Mouse (Mus musculus) intestine, embryonic 16.5 days (tissue): ENCODE results near the gene Sh3pxd2a. TPM values are rescaled to one million over a fixed set of nuclear protein-coding genes. Genes with fewer than 3 reads are reported as not detected.
A peak's percentile ranks its signal among the peaks of the same experiment; 100 is the strongest.

Experiments used
- ATAC-seq: fragments of 200-750 bp; cut with Nextera tagmentation; 2 replicates; pipeline ENCODE4 v1.8.0; 2017; ENCODE audit warnings: moderate TSS enrichment, moderate library complexity
- H3K27ac ChIP-seq: fragments of 300-500 bp; sonication (generic); 2 replicates; pipeline ENCODE4 v1.5.1; 2014; ENCODE audit warnings: mild to moderate bottlenecking, low read length
- H3K27me3 ChIP-seq: fragments of 300-500 bp; sonication (generic); replicated peaks from 2 replicates; pipeline ENCODE4 v1.6.1; 2014; ENCODE audit warnings: low read length, control low read depth, mixed read lengths; ENCODE audit not compliant: control insufficient read depth, insufficient read depth
- H3K36me3 ChIP-seq: fragments of 300-500 bp; sonication (generic); 2 replicates; pipeline ENCODE4 v1.6.1; 2014; ENCODE audit warnings: low read length, control low read depth; ENCODE audit not compliant: control insufficient read depth, insufficient read depth
- H3K4me1 ChIP-seq: fragments of 300-500 bp; sonication (generic); 2 replicates; pipeline ENCODE4 v1.6.1; 2014; ENCODE audit warnings: low read length, control low read depth, mixed read lengths; ENCODE audit not compliant: control insufficient read depth, insufficient read depth
- H3K4me2 ChIP-seq: fragments of 300-500 bp; sonication (generic); 2 replicates; pipeline ENCODE4 v1.6.1; 2014; ENCODE audit warnings: low read depth, low read length, control low read depth
- H3K4me3 ChIP-seq: fragments of 300-500 bp; sonication (generic); 2 replicates; pipeline ENCODE4 v1.5.1; 2014; ENCODE audit warnings: mild to moderate bottlenecking, low read length
- H3K9ac ChIP-seq: fragments of 300-500 bp; sonication (generic); 2 replicates; pipeline ENCODE4 v1.6.1; 2014; ENCODE audit warnings: low read depth, low read length
- H3K9me3 ChIP-seq: fragments of 300-500 bp; sonication (generic); 2 replicates; pipeline ENCODE4 v1.6.1; 2016; ENCODE audit warnings: low read length, control low read depth; ENCODE audit not compliant: control insufficient read depth
- WGBS: fragments of 180-500 bp; shearing (Covaris S2); extraction: QIAGEN DNeasy Blood & Tissue Kit; methylation state at CpG from one replicate; pipeline ENCODE4 v1.1.7; 2014; 5-methylcytosine and 5-hydroxymethylcytosine counted together
- polyA plus RNA-seq: library from polyadenylated mRNA; unstranded; fragments of >200 nt; fragmentation: Nextera tagmentation; extraction: Ambion mirVana; gene quantifications from 2 replicates; pipeline ENCODE4 v1.2.1, GENCODE M21; 2015

The Sh3pxd2a gene
- polyA plus RNA-seq, 1 experiment from 2014 or later: 3.0 TPM

- Histone ChIP-seq H3K36me3 (no peaks in the 10 kb centered on the region), H3K9me3 (peaks cover 4% of the 10 kb centered on the region; the same call in 1 of the 2 replicates), H3K4me3 (no peak overlapping the region), H3K9ac (no peak overlapping the region), H3K4me2 (no peak overlapping the region), H3K4me1 (peaks cover 51% of the 10 kb centered on the region), H3K27ac (peak overlapping the region; percentile 23; the same call in 1 of the 2 replicates), H3K27me3 (no peaks in the 10 kb centered on the region)
- 87% methylated on average over 3 of the region's 3 CpGs for WGBS
- ATAC-seq: no peak
Measured at GRCm38 (mm10) chr19:47461838-47462237, 2.4 kb downstream of the Sh3pxd2a start.

- no peak for ATAC-seq
- Histone ChIP-seq H3K27me3 (no peaks in the 10 kb centered on the region), H3K36me3 (no peaks in the 10 kb centered on the region), H3K27ac (peak overlapping the region; percentile 61), H3K9ac (no peak overlapping the region), H3K9me3 (peaks cover 4% of the 10 kb centered on the region; the same call in 1 of the 2 replicates), H3K4me3 (no peak overlapping the region), H3K4me2 (no peak overlapping the region), H3K4me1 (peaks cover 55% of the 10 kb centered on the region)
- 71% methylated on average over 9 of the region's 9 CpGs for WGBS
Measured at GRCm38 (mm10) chr19:47461386-47461785, 2.8 kb downstream of the Sh3pxd2a start.

- peak overlapping the region; percentile 16 for H3K4me3 ChIP-seq
- peaks cover 64% of the 10 kb centered on the region for H3K4me1 ChIP-seq
- ATAC-seq: no peak
- H3K4me2 ChIP-seq: 0 out of 2 replicates have a peak overlapping the region, but pooled peaks have one; percentile 16
- peaks cover 4% of the 10 kb centered on the region; the same call in 1 of the 2 replicates for H3K9me3 ChIP-seq
- no peaks in the 10 kb centered on the region for H3K36me3 ChIP-seq
- 38% methylated on average over 19 of the region's 19 CpGs for WGBS
- peak overlapping the region; percentile 29; the same call in 1 of the 2 replicates for H3K9ac ChIP-seq
- peak overlapping the region; percentile 61 for H3K27ac ChIP-seq
- H3K27me3 ChIP-seq: no peaks in the 10 kb centered on the region
Measured at GRCm38 (mm10) chr19:47460120-47460960, 3.9 kb downstream of the Sh3pxd2a start.

- Histone ChIP-seq H3K4me2 (no peak overlapping the region), H3K4me1 (peaks cover 71% of the 10 kb centered on the region), H3K9ac (0 out of 2 replicates have a peak overlapping the region, but pooled peaks have one; percentile 1), H3K27me3 (no peaks in the 10 kb centered on the region), H3K27ac (no peak overlapping the region), H3K9me3 (peaks cover 4% of the 10 kb centered on the region; the same call in 1 of the 2 replicates), H3K4me3 (no peak overlapping the region), H3K36me3 (no peaks in the 10 kb centered on the region)
- ATAC-seq: no peak
- WGBS: 91% methylated on average over 5 of the region's 5 CpGs
Measured at GRCm38 (mm10) chr19:47459214-47459613, 5.0 kb downstream of the Sh3pxd2a start.

- Histone ChIP-seq H3K9me3 (peaks cover 4% of the 10 kb centered on the region; the same call in 1 of the 2 replicates), H3K27me3 (no peaks in the 10 kb centered on the region), H3K4me1 (peaks cover 77% of the 10 kb centered on the region), H3K36me3 (no peaks in the 10 kb centered on the region), H3K27ac (no peak overlapping the region; the same call in 1 of the 2 replicates), H3K4me2 (no peak overlapping the region), H3K9ac (no peak overlapping the region), H3K4me3 (no peak overlapping the region)
- 65% methylated on average over 17 of the region's 17 CpGs for WGBS
- ATAC-seq: no peak
Measured at GRCm38 (mm10) chr19:47458504-47459161, 5.6 kb downstream of the Sh3pxd2a start.

- H3K4me3 ChIP-seq: no peak overlapping the region
- ATAC-seq: no peak
- 58% methylated on average over 13 of the region's 13 CpGs for WGBS
- peaks cover 75% of the 10 kb centered on the region for H3K4me1 ChIP-seq
- H3K27ac ChIP-seq: no peak overlapping the region; the same call in 1 of the 2 replicates
- peaks cover 4% of the 10 kb centered on the region; the same call in 1 of the 2 replicates for H3K9me3 ChIP-seq
- H3K9ac ChIP-seq: 0 out of 2 replicates have a peak overlapping the region, but pooled peaks have one; percentile 4
- H3K36me3 ChIP-seq: no peaks in the 10 kb centered on the region
- H3K27me3 ChIP-seq: no peaks in the 10 kb centered on the region
- no peak overlapping the region for H3K4me2 ChIP-seq
Measured at GRCm38 (mm10) chr19:47457711-47458503, 6.3 kb downstream of the Sh3pxd2a start.

- H3K4me3 ChIP-seq: peak overlapping the region; percentile 38
- no peaks in the 10 kb centered on the region for H3K9me3 ChIP-seq
- peak overlapping the region; percentile 93 for H3K27ac ChIP-seq
- no peaks in the 10 kb centered on the region for H3K36me3 ChIP-seq
- no peaks in the 10 kb centered on the region for H3K27me3 ChIP-seq
- 46% methylated on average over 6 of the region's 6 CpGs for WGBS
- no peak for ATAC-seq
- H3K9ac ChIP-seq: peak overlapping the region; percentile 56; the same call in 1 of the 2 replicates
- H3K4me2 ChIP-seq: peak overlapping the region; percentile 45
- H3K4me1 ChIP-seq: peaks cover 76% of the 10 kb centered on the region
Measured at GRCm38 (mm10) chr19:47456021-47456420, 8.2 kb downstream of the Sh3pxd2a start.

- Histone ChIP-seq H3K4me2 (peak overlapping the region; percentile 45), H3K4me1 (peaks cover 76% of the 10 kb centered on the region), H3K27me3 (no peaks in the 10 kb centered on the region), H3K4me3 (peak overlapping the region; percentile 38), H3K27ac (peak overlapping the region; percentile 93), H3K9me3 (no peaks in the 10 kb centered on the region), H3K36me3 (no peaks in the 10 kb centered on the region), H3K9ac (peak overlapping the region; percentile 56)
- peak; percentile 82 for ATAC-seq
- 51% methylated on average over 15 of the region's 15 CpGs for WGBS
Measured at GRCm38 (mm10) chr19:47455001-47455755, 9.0 kb downstream of the Sh3pxd2a start.
